Comparison of ENCODE assay signal across 31 mouse cellular contexts in genomic region chr6:106743556-106744233, GRCm38 (mm10). TPM values are rescaled to one million over a fixed set of nuclear protein-coding genes. Genes with fewer than 3 reads are reported as not detected.
"Had no signal": no experiment of that assay in that cellular context is flagged by ENCODE, and none has a peak within 500 bp of the region (broad histone marks: within the 10 kb centered on the region; RNA-seq: fewer than 3 reads in every experiment).

No protein-coding gene starts in this region.

- H3K27me3 ChIP-seq: limb, embryonic 15.5 days; midbrain, embryonic 15.5 days; stomach, embryonic 15.5 days had no signal

- H3K9ac ChIP-seq: limb, embryonic 12.5 days; limb, embryonic 15.5 days; liver, embryonic 14.5 days; liver, postnatal 0 days; lung, embryonic 14.5 days; midbrain, embryonic 15.5 days; stomach, embryonic 15.5 days had no signal

- H3K4me1 ChIP-seq: limb, embryonic 12.5 days; limb, embryonic 15.5 days; midbrain, embryonic 15.5 days; stomach, embryonic 15.5 days had no signal

- H3K36me3 ChIP-seq: limb, embryonic 12.5 days; limb, embryonic 15.5 days; midbrain, embryonic 15.5 days; stomach, embryonic 15.5 days had no signal

- H3K27ac ChIP-seq: kidney, postnatal 0 days; left cerebral cortex, adult 2 months; limb, embryonic 12.5 days; limb, embryonic 15.5 days; liver, embryonic 14.5 days; macrophage; midbrain, embryonic 15.5 days; stomach, embryonic 15.5 days had no signal

- DNase-seq: kidney, adult 2 months; kidney, postnatal 25 days; layer of hippocampus, postnatal 36 days; liver, postnatal 0 days; lung, embryonic 14.5 days; right cerebral cortex, adult 18-20 months; right cerebral cortex, postnatal 14 days; spleen, adult 18-20 months; thymus, postnatal 14 days; thymus, postnatal 4 days had no signal

- H3K4me2 ChIP-seq: limb, embryonic 12.5 days; limb, embryonic 15.5 days; liver, embryonic 11.5 days; lung, embryonic 14.5 days; midbrain, embryonic 11.5 days; midbrain, embryonic 15.5 days; stomach, embryonic 15.5 days had no signal

- H3K4me3 ChIP-seq: left cerebral cortex, adult 2 months; limb, embryonic 12.5 days; limb, embryonic 15.5 days; midbrain, embryonic 15.5 days; myocyte; stomach, embryonic 15.5 days had no signal

- H3K9me3 ChIP-seq: limb, embryonic 12.5 days; limb, embryonic 15.5 days; midbrain, embryonic 15.5 days; stomach, embryonic 15.5 days had no signal

- ATAC-seq: inflammation-experienced regulatory T-cells, adult 6 months; intestine, embryonic 16.5 days; liver, postnatal 0 days; lung, postnatal 0 days; midbrain, embryonic 15.5 days had no signal

RNA-seq across cellular contexts. Expression of gene Il5ra, which starts 5.1 kb away (rescaled TPM):
- total RNA-seq: layer of hippocampus, adult 8-10 months; layer of hippocampus, postnatal 10 days; layer of hippocampus, postnatal 36 days; left cerebral cortex, adult 2 months; left cerebral cortex, postnatal 10 days; left cerebral cortex, postnatal 36 days; megakaryocyte-erythroid progenitor cell, adult 5-6 weeks had no signal
- polyA plus RNA-seq: intestine, embryonic 16.5 days; kidney, embryonic 14.5 days; limb, embryonic 12.5 days; lung, embryonic 14.5 days; lung, postnatal 0 days; midbrain, embryonic 11.5 days; midbrain, embryonic 15.5 days; myocyte; neural tube, embryonic 11.5 days had no signal
